Mouse (Mus musculus) lung, embryonic 16.5 days (tissue): Measurements from ENCODE around the gene 2700049A03Rik. TPM values are rescaled to one million over a fixed set of nuclear protein-coding genes. Genes with fewer than 3 reads are reported as not detected.

Experiments
- ATAC-seq: fragments of 200-750 bp; cut with Nextera tagmentation; 2 replicates; pipeline ENCODE4 v1.8.0; 2017; ENCODE audit warnings: low read depth, mild to moderate bottlenecking, moderate library complexity
- H3K27ac ChIP-seq: fragments of 300-500 bp; sonication (generic); 2 replicates; pipeline ENCODE4 v1.5.1; 2014; ENCODE audit warnings: mild to moderate bottlenecking, control low read depth, low read length
- H3K27me3 ChIP-seq: fragments of 300-500 bp; sonication (generic); 2 replicates; pipeline ENCODE4 v1.6.1; 2014; ENCODE audit warnings: low read depth, low read length, mixed read lengths; ENCODE audit not compliant: control insufficient read depth, insufficient read depth
- H3K36me3 ChIP-seq: fragments of 300-500 bp; sonication (generic); 2 replicates; pipeline ENCODE4 v1.6.1; 2014; ENCODE audit warnings: low read length; ENCODE audit not compliant: control insufficient read depth, insufficient read depth
- H3K4me1 ChIP-seq: fragments of 300-500 bp; sonication (generic); replicated peaks from 2 replicates; pipeline ENCODE4 v1.6.1; 2014; ENCODE audit warnings: low read length, mixed read lengths; ENCODE audit not compliant: control insufficient read depth, insufficient read depth
- H3K4me2 ChIP-seq: fragments of 300-500 bp; sonication (generic); 2 replicates; pipeline ENCODE4 v1.6.1; 2014; ENCODE audit warnings: low read depth, low read length, control low read depth
- H3K4me3 ChIP-seq: fragments of 300-500 bp; sonication (generic); 2 replicates; pipeline ENCODE4 v1.5.1; 2014; ENCODE audit warnings: mild to moderate bottlenecking, low read length, control low read depth
- H3K9ac ChIP-seq: fragments of 300-500 bp; sonication (generic); 2 replicates; pipeline ENCODE4 v1.6.1; 2014; ENCODE audit warnings: low read length, control low read depth
- H3K9me3 ChIP-seq: fragments of 300-500 bp; sonication (generic); 2 replicates; pipeline ENCODE4 v1.6.1; 2016; ENCODE audit warnings: low read length; ENCODE audit not compliant: control insufficient read depth
- WGBS: fragments of 180-500 bp; shearing (Covaris S2); extraction: QIAGEN DNeasy Blood & Tissue Kit; methylation state at CpG from one replicate; pipeline ENCODE4 v1.1.7; 2014; 5-methylcytosine and 5-hydroxymethylcytosine counted together
- polyA plus RNA-seq: library from polyadenylated mRNA; unstranded; fragments of >200 nt; fragmentation: Nextera tagmentation; extraction: Ambion mirVana; gene quantifications from 2 replicates; pipeline ENCODE4 v1.2.1, GENCODE M21; 2015

Gene 2700049A03Rik
- polyA plus RNA-seq, 1 experiment from 2014 or later: 15.5 TPM

GRCm38 (mm10) chr12:71154979-71155378, 18.3 kb downstream of the 2700049A03Rik start:
- 90% methylated on average over 6 of the region's 6 CpGs for WGBS
- Histone ChIP-seq H3K4me2 (no peak overlapping the region), H3K4me1 (no peaks in the 10 kb centered on the region), H3K9me3 (no peaks in the 10 kb centered on the region), H3K9ac (no peak overlapping the region), H3K36me3 (peaks cover 24% of the 10 kb centered on the region), H3K27ac (no peak overlapping the region), H3K4me3 (no peak overlapping the region), H3K27me3 (no peaks in the 10 kb centered on the region)
- ATAC-seq: no peak

- no peak for ATAC-seq
- H3K9ac ChIP-seq: no peak overlapping the region
- WGBS: 68% methylated on average over 6 of the region's 6 CpGs
- H3K4me1 ChIP-seq: no peaks in the 10 kb centered on the region
- peaks cover 27% of the 10 kb centered on the region for H3K36me3 ChIP-seq
- H3K27me3 ChIP-seq: no peaks in the 10 kb centered on the region
- H3K9me3 ChIP-seq: no peaks in the 10 kb centered on the region
- H3K4me2 ChIP-seq: no peak overlapping the region
- H3K27ac ChIP-seq: no peak overlapping the region
- H3K4me3 ChIP-seq: no peak overlapping the region
Observed at GRCm38 (mm10) chr12:71157974-71158373, 21.3 kb downstream of the 2700049A03Rik start.

- H3K4me1 ChIP-seq: no peaks in the 10 kb centered on the region
- no peaks in the 10 kb centered on the region for H3K27me3 ChIP-seq
- no peak overlapping the region for H3K9ac ChIP-seq
- H3K36me3 ChIP-seq: peaks cover 28% of the 10 kb centered on the region
- H3K27ac ChIP-seq: no peak overlapping the region
- H3K4me3 ChIP-seq: no peak overlapping the region
- H3K4me2 ChIP-seq: no peak overlapping the region
- ATAC-seq: no peak
- H3K9me3 ChIP-seq: no peaks in the 10 kb centered on the region
- 87% methylated on average over 9 of the region's 9 CpGs for WGBS
Observed at GRCm38 (mm10) chr12:71164410-71164809, 27.8 kb downstream of the 2700049A03Rik start.

- H3K4me1 ChIP-seq: no peaks in the 10 kb centered on the region
- no peak overlapping the region for H3K9ac ChIP-seq
- H3K4me2 ChIP-seq: no peak overlapping the region
- no peaks in the 10 kb centered on the region for H3K27me3 ChIP-seq
- H3K27ac ChIP-seq: no peak overlapping the region
- ATAC-seq: no peak
- WGBS: 96% methylated on average over 1 of the region's 1 CpGs
- no peak overlapping the region for H3K4me3 ChIP-seq
- H3K9me3 ChIP-seq: no peaks in the 10 kb centered on the region
- H3K36me3 ChIP-seq: peaks cover 25% of the 10 kb centered on the region
Observed at GRCm38 (mm10) chr12:71169911-71170310, 33.3 kb downstream of the 2700049A03Rik start.

- Histone ChIP-seq H3K4me2 (no peak overlapping the region), H3K4me1 (no peaks in the 10 kb centered on the region), H3K36me3 (peaks cover 16% of the 10 kb centered on the region), H3K27ac (no peak overlapping the region), H3K27me3 (no peaks in the 10 kb centered on the region), H3K9me3 (no peaks in the 10 kb centered on the region), H3K9ac (no peak overlapping the region), H3K4me3 (no peak overlapping the region)
- WGBS: 97% methylated on average over 3 of the region's 3 CpGs
- no peak for ATAC-seq
Observed at GRCm38 (mm10) chr12:71183736-71184135, 47.1 kb downstream of the 2700049A03Rik start.

- no peak overlapping the region for H3K4me3 ChIP-seq
- peaks cover 21% of the 10 kb centered on the region for H3K36me3 ChIP-seq
Observed at GRCm38 (mm10) chr12:71184396-71184795, 47.7 kb downstream of the 2700049A03Rik start.

GRCm38 (mm10) chr12:71192705-71193104, 56.1 kb downstream of the 2700049A03Rik start:
- H3K36me3 ChIP-seq: peaks cover 25% of the 10 kb centered on the region
- ATAC-seq: no peak

More at GRCm38 (mm10) chr12:71184396-71184795, 47.7 kb downstream of the 2700049A03Rik start:
- Histone ChIP-seq H3K27ac (no peak overlapping the region), H3K9me3 (no peaks in the 10 kb centered on the region), H3K27me3 (no peaks in the 10 kb centered on the region), H3K9ac (no peak overlapping the region), H3K4me2 (no peak overlapping the region), H3K4me1 (no peaks in the 10 kb centered on the region)
- 89% methylated on average over 4 of the region's 4 CpGs for WGBS
- ATAC-seq: no peak

GRCm38 (mm10) chr12:71197671-71198070, 61.0 kb downstream of the 2700049A03Rik start:
- H3K27me3 ChIP-seq: no peaks in the 10 kb centered on the region
- H3K4me2 ChIP-seq: no peak overlapping the region
- WGBS: 51% methylated on average over 3 of the region's 3 CpGs
- no peak overlapping the region for H3K9ac ChIP-seq
- no peak overlapping the region for H3K4me3 ChIP-seq
- H3K4me1 ChIP-seq: peaks cover 6% of the 10 kb centered on the region
- H3K36me3 ChIP-seq: peaks cover 12% of the 10 kb centered on the region
- ATAC-seq: no peak
- no peaks in the 10 kb centered on the region for H3K9me3 ChIP-seq
- H3K27ac ChIP-seq: no peak overlapping the region

More at GRCm38 (mm10) chr12:71192705-71193104, 56.1 kb downstream of the 2700049A03Rik start:
- no peaks in the 10 kb centered on the region for H3K9me3 ChIP-seq
- H3K4me1 ChIP-seq: no peaks in the 10 kb centered on the region
- no peaks in the 10 kb centered on the region for H3K27me3 ChIP-seq
- H3K9ac ChIP-seq: no peak overlapping the region
- H3K4me3 ChIP-seq: no peak overlapping the region
- no peak overlapping the region for H3K4me2 ChIP-seq
- H3K27ac ChIP-seq: no peak overlapping the region
- WGBS: 52% methylated on average over 8 of the region's 8 CpGs

- H3K4me3 ChIP-seq: no peak overlapping the region
- H3K9ac ChIP-seq: no peak overlapping the region
- H3K4me2 ChIP-seq: no peak overlapping the region
- no peaks in the 10 kb centered on the region for H3K27me3 ChIP-seq
- peak overlapping the region; percentile 28 for H3K27ac ChIP-seq
- peaks cover 6% of the 10 kb centered on the region for H3K4me1 ChIP-seq
- peak; percentile 52; the same call in 1 of the 2 replicates for ATAC-seq
- peaks cover 7% of the 10 kb centered on the region; the same call in 1 of the 2 replicates for H3K36me3 ChIP-seq
- 31% methylated on average over 5 of the region's 5 CpGs for WGBS
- no peaks in the 10 kb centered on the region for H3K9me3 ChIP-seq
Observed at GRCm38 (mm10) chr12:71201753-71202152, 65.1 kb downstream of the 2700049A03Rik start.

- ATAC-seq: no peak
- Histone ChIP-seq H3K36me3 (0 out of 2 replicates have a peak, but pooled peaks cover 5% of the 10 kb centered on the region), H3K4me2 (no peak overlapping the region), H3K4me3 (no peak overlapping the region), H3K9me3 (no peaks in the 10 kb centered on the region), H3K9ac (no peak overlapping the region), H3K27ac (no peak overlapping the region), H3K27me3 (no peaks in the 10 kb centered on the region), H3K4me1 (peaks cover 6% of the 10 kb centered on the region)
- WGBS: 73% methylated on average over 3 of the region's 3 CpGs
Observed at GRCm38 (mm10) chr12:71204303-71204702, 67.7 kb downstream of the 2700049A03Rik start.
